Mouse (Mus musculus) lung, postnatal 0 days (tissue): ENCODE measurements at regions not wholly inside any gene's neighbourhood (a gene's known extent, or its start where the extent isn't known, plus 50 kb on each side); places are given as distances from the start of the nearest gene placed in this dataset.

Experiments used
- ATAC-seq: fragments of 200-750 bp; cut with Nextera tagmentation; 2 replicates; pipeline ENCODE4 v1.8.0; 2017; ENCODE audit warnings: moderate library complexity
- DNase-seq: peaks from one replicate; pipeline ENCODE4 v3.0.0-alpha.2; 2016; ENCODE audit warnings: low spot score
- H3K27ac ChIP-seq: fragments of 300-500 bp; sonication (generic); 2 replicates; pipeline ENCODE4 v1.5.1; 2014; ENCODE audit warnings: antibody characterized with exemption, mild to moderate bottlenecking, low read length, mixed read lengths
- H3K27me3 ChIP-seq: fragments of 300-500 bp; sonication (generic); replicated peaks from 2 replicates; pipeline ENCODE4 v1.6.1; 2014; ENCODE audit warnings: low read length, mixed read lengths; ENCODE audit not compliant: insufficient read depth
- H3K36me3 ChIP-seq: fragments of 300-500 bp; sonication (generic); 2 replicates; pipeline ENCODE4 v1.6.1; 2014; ENCODE audit warnings: low read length, mixed read lengths; ENCODE audit not compliant: insufficient read depth
- H3K4me1 ChIP-seq: fragments of 300-500 bp; sonication (generic); 2 replicates; pipeline ENCODE4 v1.6.1; 2014; ENCODE audit warnings: antibody characterized with exemption, low read depth, low read length, mixed read lengths; ENCODE audit not compliant: insufficient read depth
- H3K4me2 ChIP-seq: fragments of 300-500 bp; sonication (generic); replicated peaks from 2 replicates; pipeline ENCODE4 v1.6.1; 2014; ENCODE audit warnings: low read depth, mild to moderate bottlenecking, low read length, moderate library complexity, mixed read lengths
- H3K4me3 ChIP-seq: fragments of 300-500 bp; sonication (generic); 2 replicates; pipeline ENCODE4 v1.5.1; 2014; ENCODE audit warnings: low read depth, low read length
- H3K9ac ChIP-seq: fragments of 300-500 bp; sonication (generic); replicated peaks from 2 replicates; pipeline ENCODE4 v1.6.1; 2014; ENCODE audit warnings: low read depth, mild to moderate bottlenecking
- H3K9me3 ChIP-seq: fragments of 300-500 bp; sonication (generic); 2 replicates; pipeline ENCODE4 v1.6.1; 2016; ENCODE audit warnings: low read length, mixed read lengths
- CTCF ChIP-seq: IDR thresholded peaks from 2 replicates; pipeline ENCODE4 v1.5.1; 2016; ENCODE audit warnings: antibody characterized with exemption, mild to moderate bottlenecking
- EP300 ChIP-seq: IDR thresholded peaks from 2 replicates; pipeline ENCODE4 v1.6.1; 2016; ENCODE audit warnings: antibody characterized with exemption, mild to moderate bottlenecking, control low read depth
- WGBS: fragments of 180-500 bp; shearing (Covaris S2); extraction: QIAGEN DNeasy Blood & Tissue Kit; methylation state at CpG from one replicate; pipeline ENCODE4 v1.1.7; 2014; 5-methylcytosine and 5-hydroxymethylcytosine counted together

DNA sequence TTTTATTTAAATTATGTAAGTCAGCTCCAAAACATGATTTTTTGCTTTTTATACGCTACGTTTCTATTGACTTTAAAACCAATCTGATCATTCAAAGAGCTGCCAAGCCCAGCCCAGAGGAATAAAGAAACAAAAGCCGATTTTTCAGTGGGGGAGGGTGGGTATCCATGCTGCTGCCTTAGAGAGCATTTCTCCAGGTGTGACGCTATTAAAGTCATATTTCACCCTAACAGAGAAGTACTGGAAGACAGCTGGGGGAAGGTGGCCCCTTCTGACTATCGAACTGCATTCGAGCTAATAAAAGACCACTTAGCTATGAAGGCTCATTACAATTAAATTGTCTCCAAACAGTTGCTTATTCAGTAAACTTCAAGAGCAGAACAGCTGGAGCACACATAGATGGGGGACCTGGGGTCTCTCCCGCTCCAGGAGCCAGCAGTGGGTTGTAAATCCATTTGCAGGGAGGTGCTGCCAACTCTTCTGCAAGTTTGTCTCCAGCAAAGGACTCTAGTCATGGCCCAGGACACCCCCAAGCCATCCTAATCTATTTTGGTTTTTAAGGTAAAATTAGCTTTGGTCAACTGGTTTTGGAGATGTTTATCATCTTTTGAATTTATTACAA, 336.5 kb downstream of the Ets1 start:
- Histone ChIP-seq H3K27ac (no peak overlapping the region), H3K36me3 (no peaks in the 10 kb centered on the region), H3K9ac (no peak overlapping the region), H3K4me3 (no peak overlapping the region), H3K9me3 (no peaks in the 10 kb centered on the region), H3K4me2 (no peak overlapping the region), H3K4me1 (no peaks in the 10 kb centered on the region), H3K27me3 (no peaks in the 10 kb centered on the region)
- WGBS, result 83% methylated on average over 7 of the region's 7 CpGs
- no peak for ATAC-seq
- DNase-seq, result no peak
- no peak for TF ChIP-seq EP300

DNA sequence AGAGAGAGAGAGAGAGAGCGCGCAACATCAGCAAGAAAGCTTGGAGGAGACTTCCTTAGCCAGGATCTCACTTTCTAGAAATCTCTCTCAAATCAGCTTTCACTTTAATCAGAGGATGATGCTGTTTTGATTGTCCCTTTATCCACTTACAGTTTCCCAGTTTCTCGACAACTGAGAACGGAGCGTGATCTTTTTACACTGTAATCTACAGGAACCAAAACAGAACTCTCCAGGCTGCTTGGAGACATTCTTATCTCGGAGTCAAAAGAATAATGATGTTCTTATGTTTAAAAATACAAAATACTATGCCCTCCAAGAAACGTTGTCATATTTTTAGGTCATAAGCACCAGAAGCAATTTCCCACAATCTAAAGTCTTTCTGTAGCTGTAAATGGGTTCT, 341.7 kb downstream of the Ets1 start:
- Histone ChIP-seq H3K9ac (no peak overlapping the region), H3K4me2 (no peak overlapping the region), H3K9me3 (no peaks in the 10 kb centered on the region), H3K4me3 (no peak overlapping the region), H3K27me3 (no peaks in the 10 kb centered on the region), H3K36me3 (no peaks in the 10 kb centered on the region), H3K4me1 (no peaks in the 10 kb centered on the region), H3K27ac (no peak overlapping the region)
- TF ChIP-seq CTCF (no peak), EP300 (no peak)
- DNase-seq (no peak), ATAC-seq (no peak)
- 56% methylated on average over 7 of the region's 7 CpGs for WGBS

DNA sequence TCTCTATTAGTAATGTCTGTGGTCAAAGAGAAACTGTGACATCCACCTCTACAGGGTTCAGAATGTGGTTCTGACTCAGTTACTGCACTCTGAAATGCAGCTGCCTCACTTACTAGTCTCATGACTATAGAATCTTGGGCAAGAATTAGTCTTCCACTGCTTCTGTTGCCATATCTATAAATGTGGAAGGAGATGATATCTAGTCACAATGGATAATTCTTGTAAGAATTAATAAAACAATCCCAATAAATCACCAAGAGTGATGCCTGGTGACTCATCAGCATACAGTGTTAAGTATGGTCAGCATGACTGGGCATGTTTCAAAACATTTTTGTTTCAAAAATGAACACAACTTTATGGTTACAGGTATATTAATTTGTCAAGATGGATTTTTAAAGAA, 344.8 kb downstream of the Ets1 start:
- TF ChIP-seq EP300, result no peak
- no peak for TF ChIP-seq CTCF
- no peaks in the 10 kb centered on the region for H3K9me3 ChIP-seq
- no peak for ATAC-seq

DNA sequence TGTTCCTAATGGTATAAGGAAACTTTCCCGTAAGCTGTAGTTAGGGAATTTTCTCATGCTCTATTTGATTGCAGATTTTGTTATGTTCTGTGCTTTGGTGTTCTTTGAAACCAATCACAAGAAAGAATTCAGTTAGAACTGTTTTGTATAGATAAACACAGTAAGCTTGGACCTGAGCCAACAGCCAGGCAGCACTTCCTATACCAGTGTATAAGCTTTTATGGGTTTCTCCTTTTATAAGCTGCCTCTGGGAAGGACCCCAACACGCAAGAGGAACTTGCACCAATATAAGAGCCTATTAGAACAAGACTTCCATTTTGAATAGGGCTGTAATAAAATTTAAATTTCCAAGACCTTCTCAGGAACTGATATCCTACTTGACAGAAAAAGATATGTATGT, 347.2 kb downstream of the Ets1 start:
- WGBS, result 51% methylated on average over 2 of the region's 2 CpGs
- no peaks in the 10 kb centered on the region for H3K36me3 ChIP-seq
- no peaks in the 10 kb centered on the region for H3K9me3 ChIP-seq
- no peak overlapping the region for H3K9ac ChIP-seq
- H3K27ac ChIP-seq, result no peak overlapping the region
- TF ChIP-seq CTCF, result no peak
- no peak for TF ChIP-seq EP300
- H3K4me3 ChIP-seq, result no peak overlapping the region
- H3K4me1 ChIP-seq, result no peaks in the 10 kb centered on the region; the same call in 1 of the 2 replicates
- no peaks in the 10 kb centered on the region for H3K27me3 ChIP-seq
- H3K4me2 ChIP-seq, result no peak overlapping the region
- no peak for DNase-seq
- ATAC-seq, result no peak

More for the DNA sequence above, 344.8 kb downstream of the Ets1 start:
- Histone ChIP-seq H3K27me3 (no peaks in the 10 kb centered on the region), H3K27ac (no peak overlapping the region), H3K4me2 (no peak overlapping the region), H3K36me3 (no peaks in the 10 kb centered on the region), H3K4me3 (no peak overlapping the region), H3K9ac (no peak overlapping the region), H3K4me1 (no peaks in the 10 kb centered on the region)
- no peak for DNase-seq

DNA sequence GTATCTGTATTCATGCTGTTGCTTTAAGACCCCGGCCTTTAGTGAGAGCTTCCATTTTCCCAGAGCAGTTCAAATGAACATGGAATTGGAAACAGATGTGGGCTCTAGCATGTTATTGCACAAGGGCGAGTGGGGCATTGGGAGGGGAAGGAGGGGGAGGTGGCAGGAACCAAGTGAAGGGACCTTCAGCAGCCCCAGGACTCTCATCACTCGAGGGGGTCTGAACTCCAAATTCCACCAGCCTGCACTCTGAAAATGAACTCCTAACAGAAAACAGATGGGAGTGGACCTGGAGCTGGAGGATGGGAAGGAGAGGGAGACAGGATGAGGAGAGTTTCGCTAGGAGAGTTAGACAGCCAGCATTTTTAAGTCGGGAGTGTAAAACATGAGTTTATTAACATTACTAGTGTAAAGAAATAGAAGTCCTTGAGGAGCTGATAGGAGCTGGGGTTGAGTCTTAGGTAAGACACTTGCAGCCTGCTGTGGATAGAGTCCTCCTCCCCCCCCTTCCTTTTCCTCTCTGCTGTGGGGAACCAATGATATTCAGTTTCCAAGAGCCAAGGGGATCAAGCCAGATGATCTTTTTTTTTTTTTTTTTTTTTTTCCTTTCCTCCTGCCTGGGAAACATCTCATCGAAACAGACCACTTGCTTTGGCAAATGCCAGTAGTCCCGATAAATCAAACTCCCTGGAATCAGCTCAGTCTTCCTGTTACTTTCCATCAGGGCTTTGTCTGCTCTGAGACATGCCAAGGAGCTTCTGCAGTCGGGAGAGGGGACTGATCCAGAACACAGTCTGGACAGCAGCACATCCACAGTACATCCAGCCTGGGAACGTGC, 351.0 kb downstream of the Ets1 start:
- DNase-seq (no peak), ATAC-seq (no peak)
- Histone ChIP-seq H3K4me2 (no peak overlapping the region), H3K27me3 (no peaks in the 10 kb centered on the region), H3K9ac (no peak overlapping the region), H3K4me3 (no peak overlapping the region), H3K27ac (no peak overlapping the region), H3K9me3 (no peaks in the 10 kb centered on the region), H3K36me3 (no peaks in the 10 kb centered on the region), H3K4me1 (no peaks in the 10 kb centered on the region; the same call in 1 of the 2 replicates)
- no peak for TF ChIP-seq EP300
- TF ChIP-seq CTCF, result no peak
- 43% methylated on average over 9 of the region's 9 CpGs for WGBS

DNA sequence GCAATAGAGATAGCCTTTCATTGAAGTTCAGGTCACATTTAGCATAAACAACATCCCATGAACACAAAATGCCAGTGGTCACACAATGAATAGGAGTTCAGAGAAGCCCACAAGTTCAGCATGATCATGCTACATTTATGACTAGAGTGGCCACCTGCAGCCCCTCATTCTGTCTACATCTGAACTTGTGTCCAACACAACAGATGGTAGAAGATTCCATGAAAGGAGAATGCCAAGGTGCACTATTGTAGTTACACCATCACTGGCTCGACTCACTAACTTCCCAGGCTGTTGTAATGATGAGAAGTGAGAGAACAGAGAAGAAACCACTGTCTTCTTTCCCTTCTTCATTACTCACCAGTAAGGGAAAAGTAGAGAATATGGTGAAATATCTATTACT, 353.0 kb downstream of the Ets1 start:
- Histone ChIP-seq H3K27me3 (no peaks in the 10 kb centered on the region), H3K4me2 (no peak overlapping the region), H3K36me3 (no peaks in the 10 kb centered on the region), H3K27ac (no peak overlapping the region), H3K9ac (no peak overlapping the region), H3K4me3 (no peak overlapping the region), H3K4me1 (no peaks in the 10 kb centered on the region; the same call in 1 of the 2 replicates), H3K9me3 (no peaks in the 10 kb centered on the region)
- WGBS, result 69% methylated on average over 1 of the region's 1 CpGs
- TF ChIP-seq EP300, result no peak
- TF ChIP-seq CTCF, result no peak
- no peak for ATAC-seq
- peak; percentile 25 for DNase-seq
